Mouse (Mus musculus): ENCODE results near the gene Pnmal1. TPM values are rescaled to one million over a fixed set of nuclear protein-coding genes. Genes with fewer than 3 reads are reported as not detected.

Gene Pnmal1
- polyA plus RNA-seq, 1 experiment from 2014 or later: 9.8 TPM

GRCm38 (mm10) chr7:16919395-16920149 lies 39.9 kb upstream of the Pnmal1 start:
- DNase-seq (ENCODE audit: low spot score): no peak
- H3K4me1 ChIP-seq: peaks cover 45% of the 10 kb centered on the region
- H3K36me3 ChIP-seq: peaks cover 74% of the 10 kb centered on the region
- H3K9me3 ChIP-seq (replicated peaks): no peaks in the 10 kb centered on the region
- H3K4me3 ChIP-seq: peak overlapping the region; percentile 2; the same call in 1 of the 2 replicates
- no peak overlapping the region for H3K27ac ChIP-seq (replicated peaks)
- WGBS: 93% methylated on average over 13 of the region's 13 CpGs
- H3K27me3 ChIP-seq (ENCODE audit: low read depth, poor library complexity, severe bottlenecking): no peaks in the 10 kb centered on the region

- H3K36me3 ChIP-seq: peaks cover 68% of the 10 kb centered on the region
- no peak overlapping the region for H3K4me3 ChIP-seq
- 92% methylated on average over 7 of the region's 7 CpGs for WGBS
- no peaks in the 10 kb centered on the region for H3K9me3 ChIP-seq (replicated peaks)
- peaks cover 45% of the 10 kb centered on the region for H3K4me1 ChIP-seq
- H3K27me3 ChIP-seq (ENCODE audit: low read depth, poor library complexity, severe bottlenecking): no peaks in the 10 kb centered on the region
- DNase-seq (ENCODE audit: low spot score): no peak
- no peak overlapping the region for H3K27ac ChIP-seq (replicated peaks)
These were observed 39.3 kb upstream of the Pnmal1 start for GRCm38 (mm10) chr7:16920150-16920579.

GRCm38 (mm10) chr7:16920818-16921791 lies 38.4 kb upstream of the Pnmal1 start:
- Histone ChIP-seq H3K27me3 (ENCODE audit: low read depth, poor library complexity, severe bottlenecking) (no peaks in the 10 kb centered on the region), H3K9me3 (replicated peaks) (no peaks in the 10 kb centered on the region), H3K4me1 (peaks cover 45% of the 10 kb centered on the region), H3K36me3 (peaks cover 59% of the 10 kb centered on the region), H3K4me3 (peak overlapping the region; percentile 97), H3K27ac (replicated peaks) (peak overlapping the region; percentile 99)
- DNase-seq (ENCODE audit: low spot score): peak; percentile 35
- 60% methylated on average over 21 of the region's 21 CpGs for WGBS

- peak overlapping the region; percentile 99 for H3K27ac ChIP-seq (replicated peaks)
- H3K27me3 ChIP-seq (ENCODE audit: low read depth, poor library complexity, severe bottlenecking): no peaks in the 10 kb centered on the region
- H3K9me3 ChIP-seq (replicated peaks): no peaks in the 10 kb centered on the region
- peaks cover 45% of the 10 kb centered on the region for H3K4me1 ChIP-seq
- 78% methylated on average over 6 of the region's 6 CpGs for WGBS
- H3K4me3 ChIP-seq: peak overlapping the region; percentile 97
- DNase-seq (ENCODE audit: low spot score): peak; percentile 28
- H3K36me3 ChIP-seq: peaks cover 51% of the 10 kb centered on the region
These were observed 37.6 kb upstream of the Pnmal1 start for GRCm38 (mm10) chr7:16921881-16922335.

- Histone ChIP-seq H3K36me3 (peaks cover 45% of the 10 kb centered on the region), H3K4me3 (peak overlapping the region; percentile 97), H3K9me3 (replicated peaks) (no peaks in the 10 kb centered on the region), H3K4me1 (peaks cover 45% of the 10 kb centered on the region), H3K27ac (replicated peaks) (peak overlapping the region; percentile 99), H3K27me3 (ENCODE audit: low read depth, poor library complexity, severe bottlenecking) (no peaks in the 10 kb centered on the region)
- 69% methylated on average over 10 of the region's 10 CpGs for WGBS
- DNase-seq (ENCODE audit: low spot score): no peak
These were observed 37.0 kb upstream of the Pnmal1 start for GRCm38 (mm10) chr7:16922360-16922973.

- DNase-seq (ENCODE audit: low spot score): no peak
- Histone ChIP-seq H3K27ac (replicated peaks) (peak overlapping the region; percentile 99), H3K4me3 (peak overlapping the region; percentile 97), H3K27me3 (ENCODE audit: low read depth, poor library complexity, severe bottlenecking) (no peaks in the 10 kb centered on the region), H3K4me1 (peaks cover 45% of the 10 kb centered on the region), H3K36me3 (peaks cover 35% of the 10 kb centered on the region), H3K9me3 (replicated peaks) (no peaks in the 10 kb centered on the region)
- under 1% methylated on average over 57 of the region's 57 CpGs for WGBS
These were observed 36.0 kb upstream of the Pnmal1 start for GRCm38 (mm10) chr7:16923283-16924036.

GRCm38 (mm10) chr7:16924037-16924834 lies 35.2 kb upstream of the Pnmal1 start, which contains the start of gene Calm3:
TSS of gene Calm3 (minus strand) at chr7:16924114.
- no peaks in the 10 kb centered on the region for H3K27me3 ChIP-seq (ENCODE audit: low read depth, poor library complexity, severe bottlenecking)
- H3K36me3 ChIP-seq: peaks cover 28% of the 10 kb centered on the region
- peak within 1 kb of the TSS; percentile 97 for H3K4me3 ChIP-seq
- H3K27ac ChIP-seq (replicated peaks): peak within 1 kb of the TSS; percentile 99
- H3K9me3 ChIP-seq (replicated peaks): no peaks in the 10 kb centered on the region
- peaks cover 39% of the 10 kb centered on the region for H3K4me1 ChIP-seq
- peak; percentile 100 for DNase-seq (ENCODE audit: low spot score)
- WGBS: 1% methylated on average over 64 of the region's 64 CpGs

- WGBS: 53% methylated on average over 2 of the region's 2 CpGs
- H3K9me3 ChIP-seq (replicated peaks): no peaks in the 10 kb centered on the region
- no peak for DNase-seq (ENCODE audit: low spot score)
- H3K36me3 ChIP-seq: no peaks in the 10 kb centered on the region
- no peak overlapping the region for H3K27ac ChIP-seq (replicated peaks)
- H3K4me1 ChIP-seq: peaks cover 11% of the 10 kb centered on the region
- H3K4me3 ChIP-seq: no peak overlapping the region
- H3K27me3 ChIP-seq (ENCODE audit: low read depth, poor library complexity, severe bottlenecking): no peaks in the 10 kb centered on the region
These were observed 31.1 kb upstream of the Pnmal1 start for GRCm38 (mm10) chr7:16928341-16928740.

- 3% methylated on average over 1 of the region's 1 CpGs for WGBS
These were observed 28.6 kb upstream of the Pnmal1 start for GRCm38 (mm10) chr7:16930850-16931249.

GRCm38 (mm10) chr7:16931968-16932627 lies 27.4 kb upstream of the Pnmal1 start:
- Histone ChIP-seq H3K4me3 (no peak overlapping the region), H3K27me3 (ENCODE audit: low read depth, poor library complexity, severe bottlenecking) (no peaks in the 10 kb centered on the region), H3K36me3 (no peaks in the 10 kb centered on the region), H3K4me1 (peaks cover 16% of the 10 kb centered on the region), H3K27ac (replicated peaks) (no peak overlapping the region), H3K9me3 (replicated peaks) (no peaks in the 10 kb centered on the region)
- peak; percentile 86 for DNase-seq (ENCODE audit: low spot score)
- 18% methylated on average over 14 of the region's 14 CpGs for WGBS

More at GRCm38 (mm10) chr7:16930850-16931249, 28.6 kb upstream of the Pnmal1 start:
- H3K36me3 ChIP-seq: no peaks in the 10 kb centered on the region
- H3K27me3 ChIP-seq (ENCODE audit: low read depth, poor library complexity, severe bottlenecking): no peaks in the 10 kb centered on the region
- DNase-seq (ENCODE audit: low spot score): peak; percentile 72
- peaks cover 16% of the 10 kb centered on the region for H3K4me1 ChIP-seq
- H3K27ac ChIP-seq (replicated peaks): no peak overlapping the region
- H3K9me3 ChIP-seq (replicated peaks): no peaks in the 10 kb centered on the region
- H3K4me3 ChIP-seq: no peak overlapping the region

Measured in midbrain, embryonic 10.5 days (tissue).